Mouse (Mus musculus) heart, embryonic 13.5 days (tissue): Measurements from ENCODE around the gene Atp6v0e. TPM values are rescaled to one million over a fixed set of nuclear protein-coding genes. Genes with fewer than 3 reads are reported as not detected.
A peak's percentile ranks its signal among the peaks of the same experiment; 100 is the strongest.

Source experiments
- ATAC-seq: fragments of 200-750 bp; cut with Nextera tagmentation; 2 replicates; pipeline ENCODE4 v1.8.0; 2017; ENCODE audit warnings: moderate TSS enrichment; ENCODE audit not compliant: insufficient number of reproducible peaks, low FRiP score, low TSS enrichment; ENCODE audit errors: extremely low read depth
- H3K27ac ChIP-seq: fragments of 300-500 bp; sonication (generic); replicated peaks from 2 replicates; pipeline ENCODE4 v1.5.1; 2015; ENCODE audit warnings: moderate library complexity, mild to moderate bottlenecking, inconsistent platforms
- H3K27me3 ChIP-seq: fragments of 300-500 bp; sonication (generic); replicated peaks from 2 replicates; pipeline ENCODE4 v1.6.1; 2015; ENCODE audit warnings: mild to moderate bottlenecking, inconsistent platforms
- H3K36me3 ChIP-seq: fragments of 300-500 bp; sonication (generic); 2 replicates; pipeline ENCODE4 v1.6.1; 2015; ENCODE audit warnings: mild to moderate bottlenecking, inconsistent platforms
- H3K4me1 ChIP-seq: fragments of 300-500 bp; sonication (generic); 2 replicates; pipeline ENCODE4 v1.6.1; 2015; ENCODE audit warnings: inconsistent platforms
- H3K4me2 ChIP-seq: fragments of 300-500 bp; sonication (generic); 2 replicates; pipeline ENCODE4 v1.6.1; 2015; ENCODE audit warnings: inconsistent platforms, mild to moderate bottlenecking, moderate library complexity
- H3K4me3 ChIP-seq: fragments of 300-500 bp; sonication (generic); 2 replicates; pipeline ENCODE4 v1.5.1; 2015; ENCODE audit warnings: moderate library complexity, mild to moderate bottlenecking, inconsistent platforms
- H3K9ac ChIP-seq: fragments of 300-500 bp; sonication (generic); 2 replicates; pipeline ENCODE4 v1.6.1; 2015; ENCODE audit warnings: inconsistent platforms, mild to moderate bottlenecking, moderate library complexity
- H3K9me3 ChIP-seq: fragments of 300-500 bp; sonication (generic); 2 replicates; pipeline ENCODE4 v1.6.1; 2016; ENCODE audit warnings: inconsistent platforms
- WGBS: fragments of 180-500 bp; shearing (Covaris S2); methylation state at CpG from one replicate; pipeline ENCODE4 v1.1.7; 2015; ENCODE audit warnings: mixed read lengths; 5-methylcytosine and 5-hydroxymethylcytosine counted together
- polyA plus RNA-seq: library from polyadenylated mRNA; unstranded; fragments of >200 nt; fragmentation: Nextera tagmentation; extraction: Ambion mirVana; gene quantifications from 2 replicates; pipeline ENCODE4 v1.2.1, GENCODE M21; 2015

Atp6v0e gene
- polyA plus RNA-seq, 1 experiment from 2014 or later: 187 TPM

DNA sequence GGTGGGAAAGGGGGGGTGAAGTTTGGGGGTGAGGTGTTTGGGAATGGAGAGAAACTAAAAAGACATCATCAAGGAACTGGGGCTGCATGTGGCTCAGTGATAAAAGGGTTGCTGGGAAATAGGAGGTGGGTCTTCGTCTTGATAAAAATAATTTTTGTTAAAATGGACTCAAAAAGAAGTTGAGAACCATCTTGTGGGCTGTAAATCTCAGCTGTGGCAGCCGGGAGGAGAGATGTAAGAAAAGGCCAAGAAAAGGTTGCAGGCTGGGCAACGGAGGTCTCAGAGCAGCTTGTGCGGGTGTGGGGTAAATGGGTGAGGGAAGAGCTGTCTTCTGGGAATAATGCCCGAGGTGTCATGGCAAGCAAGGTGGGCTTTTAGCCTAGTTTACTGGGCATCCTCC is 827 bp upstream of the Atp6v0e start:
- H3K27me3 ChIP-seq: peaks cover 3% of the 10 kb centered on the region; the same call in 1 of the 2 replicates
- no peaks in the 10 kb centered on the region for H3K9me3 ChIP-seq
- H3K36me3 ChIP-seq: peaks cover 10% of the 10 kb centered on the region
- 78% methylated on average over 5 of the region's 5 CpGs for WGBS
- no peak overlapping the region; the same call in 1 of the 2 replicates for H3K9ac ChIP-seq
- peaks cover 40% of the 10 kb centered on the region for H3K4me1 ChIP-seq
- 0 out of 2 replicates have a peak overlapping the region, but pooled peaks have one; percentile 96 for H3K4me2 ChIP-seq
- H3K4me3 ChIP-seq: no peak overlapping the region
- no peak for ATAC-seq
- H3K27ac ChIP-seq: no peak overlapping the region

DNA sequence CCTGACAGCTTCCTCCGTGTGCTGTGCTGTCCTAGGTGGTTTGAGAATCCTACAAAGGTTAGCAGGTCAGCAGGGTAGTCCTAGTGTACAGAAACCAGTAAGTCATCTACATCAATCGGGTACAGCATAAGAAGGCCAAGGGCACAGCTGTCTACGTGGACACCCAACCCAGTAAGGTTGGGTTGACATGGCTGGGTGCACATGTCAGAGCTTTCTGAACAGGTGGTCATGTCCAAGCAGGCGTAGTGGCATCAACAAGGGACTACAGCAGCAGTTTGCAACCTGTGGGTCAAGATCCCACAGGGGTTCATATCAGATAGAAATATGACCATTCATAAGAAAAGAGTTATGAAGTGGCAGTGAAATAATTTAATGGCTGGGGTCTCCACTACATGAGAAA is 2.6 kb downstream of the Atp6v0e start:
- 75% methylated on average over 4 of the region's 4 CpGs for WGBS
- Histone ChIP-seq H3K4me3 (no peak overlapping the region), H3K27me3 (peaks cover 3% of the 10 kb centered on the region; the same call in 1 of the 2 replicates), H3K27ac (no peak overlapping the region), H3K4me2 (no peak overlapping the region), H3K36me3 (no peaks in the 10 kb centered on the region), H3K4me1 (peaks cover 18% of the 10 kb centered on the region), H3K9me3 (no peaks in the 10 kb centered on the region), H3K9ac (no peak overlapping the region)
- ATAC-seq: no peak

DNA sequence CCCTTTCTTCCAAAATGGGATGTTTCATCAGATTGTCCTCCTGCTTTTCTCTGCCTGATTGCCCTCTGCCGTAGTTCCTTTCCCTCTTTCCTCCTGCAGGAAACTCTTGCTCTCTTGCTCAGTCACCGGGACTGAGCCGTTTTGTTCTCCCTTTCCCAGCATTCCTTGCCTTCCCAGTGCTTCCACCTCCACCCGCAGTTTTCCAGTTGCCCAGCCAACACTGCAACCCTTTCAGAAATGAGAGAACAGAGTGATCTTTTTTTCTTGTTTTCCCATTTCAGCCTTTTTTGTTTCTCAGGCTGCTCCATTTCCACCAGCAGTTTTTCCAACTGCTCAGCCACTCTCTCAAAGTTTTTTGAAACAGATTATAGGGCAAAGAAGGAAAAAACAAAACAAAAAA is 8.2 kb downstream of the Atp6v0e start:
- no peak for ATAC-seq
- no peak overlapping the region for H3K4me3 ChIP-seq
- H3K27me3 ChIP-seq: no peaks in the 10 kb centered on the region; the same call in 1 of the 2 replicates
- no peak overlapping the region for H3K27ac ChIP-seq
- WGBS: 51% methylated on average over 4 of the region's 4 CpGs
- no peak overlapping the region for H3K9ac ChIP-seq
- no peak overlapping the region for H3K4me2 ChIP-seq
- no peaks in the 10 kb centered on the region for H3K9me3 ChIP-seq
- peaks cover 9% of the 10 kb centered on the region; the same call in 1 of the 2 replicates for H3K4me1 ChIP-seq
- H3K36me3 ChIP-seq: no peaks in the 10 kb centered on the region

DNA sequence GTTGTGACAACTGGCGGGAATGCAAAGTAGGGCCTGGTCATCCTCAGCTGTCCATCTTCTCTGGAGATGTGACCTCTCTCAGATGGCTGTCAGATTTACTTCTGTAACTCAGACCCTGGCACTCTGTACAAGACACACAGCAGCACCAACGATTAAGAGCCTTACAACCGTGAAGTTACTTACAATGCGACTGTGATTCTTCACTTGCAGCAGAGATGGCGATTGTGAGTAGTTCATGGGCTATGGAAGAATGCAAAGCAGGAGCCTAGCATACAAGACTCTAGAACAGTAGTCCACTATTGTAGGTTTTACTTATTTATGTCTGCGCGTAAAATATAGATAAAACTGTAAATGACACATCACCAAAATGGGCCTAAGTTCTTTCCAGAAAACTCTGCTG is 12.8 kb downstream of the Atp6v0e start:
- no peak for ATAC-seq
- Histone ChIP-seq H3K27ac (peak overlapping the region; percentile 97), H3K36me3 (peaks cover 10% of the 10 kb centered on the region), H3K27me3 (no peaks in the 10 kb centered on the region; the same call in 1 of the 2 replicates), H3K4me3 (peak overlapping the region; percentile 93), H3K4me2 (peak overlapping the region; percentile 82), H3K4me1 (peaks cover 34% of the 10 kb centered on the region), H3K9ac (peak overlapping the region; percentile 89; the same call in 1 of the 2 replicates), H3K9me3 (no peaks in the 10 kb centered on the region)
- WGBS: 23% methylated on average over 7 of the region's 7 CpGs

DNA sequence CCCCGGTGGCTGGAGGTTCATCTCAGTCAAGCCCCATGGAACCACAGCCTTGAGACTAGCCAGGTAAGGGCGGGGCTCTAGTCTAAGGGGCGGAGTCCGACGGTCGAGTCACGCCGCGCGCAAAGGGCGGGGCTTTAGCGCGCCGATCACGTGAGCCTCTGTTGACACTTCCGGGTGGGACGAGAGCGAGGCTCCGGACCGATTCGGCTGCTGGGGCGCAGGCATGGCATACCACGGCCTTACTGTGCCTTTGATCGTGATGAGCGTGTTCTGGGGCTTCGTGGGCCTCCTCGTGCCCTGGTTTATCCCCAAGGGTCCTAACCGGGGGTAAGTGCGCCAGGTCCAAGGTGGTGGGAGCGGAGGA is 13.2 kb downstream of the Atp6v0e start:
- Histone ChIP-seq H3K9ac (peak overlapping the region; percentile 89), H3K27ac (peak overlapping the region; percentile 97), H3K4me1 (peaks cover 34% of the 10 kb centered on the region), H3K4me2 (peak overlapping the region; percentile 82), H3K4me3 (peak overlapping the region; percentile 93), H3K27me3 (no peaks in the 10 kb centered on the region; the same call in 1 of the 2 replicates), H3K9me3 (no peaks in the 10 kb centered on the region), H3K36me3 (peaks cover 14% of the 10 kb centered on the region)
- WGBS: under 1% methylated on average over 30 of the region's 30 CpGs
- ATAC-seq: peak; percentile 91

GRCm38 (mm10) chr17:26676616-26677376 is 13.8 kb downstream of the Atp6v0e start:
- Histone ChIP-seq H3K4me3 (peak overlapping the region; percentile 93), H3K9ac (peak overlapping the region; percentile 89), H3K36me3 (peaks cover 19% of the 10 kb centered on the region), H3K9me3 (peaks cover 3% of the 10 kb centered on the region; the same call in 1 of the 2 replicates), H3K27ac (peak overlapping the region; percentile 97), H3K4me2 (peak overlapping the region; percentile 82), H3K4me1 (peaks cover 34% of the 10 kb centered on the region), H3K27me3 (no peaks in the 10 kb centered on the region; the same call in 1 of the 2 replicates)
- WGBS: 2% methylated on average over 26 of the region's 26 CpGs
- peak; percentile 77 for ATAC-seq

DNA sequence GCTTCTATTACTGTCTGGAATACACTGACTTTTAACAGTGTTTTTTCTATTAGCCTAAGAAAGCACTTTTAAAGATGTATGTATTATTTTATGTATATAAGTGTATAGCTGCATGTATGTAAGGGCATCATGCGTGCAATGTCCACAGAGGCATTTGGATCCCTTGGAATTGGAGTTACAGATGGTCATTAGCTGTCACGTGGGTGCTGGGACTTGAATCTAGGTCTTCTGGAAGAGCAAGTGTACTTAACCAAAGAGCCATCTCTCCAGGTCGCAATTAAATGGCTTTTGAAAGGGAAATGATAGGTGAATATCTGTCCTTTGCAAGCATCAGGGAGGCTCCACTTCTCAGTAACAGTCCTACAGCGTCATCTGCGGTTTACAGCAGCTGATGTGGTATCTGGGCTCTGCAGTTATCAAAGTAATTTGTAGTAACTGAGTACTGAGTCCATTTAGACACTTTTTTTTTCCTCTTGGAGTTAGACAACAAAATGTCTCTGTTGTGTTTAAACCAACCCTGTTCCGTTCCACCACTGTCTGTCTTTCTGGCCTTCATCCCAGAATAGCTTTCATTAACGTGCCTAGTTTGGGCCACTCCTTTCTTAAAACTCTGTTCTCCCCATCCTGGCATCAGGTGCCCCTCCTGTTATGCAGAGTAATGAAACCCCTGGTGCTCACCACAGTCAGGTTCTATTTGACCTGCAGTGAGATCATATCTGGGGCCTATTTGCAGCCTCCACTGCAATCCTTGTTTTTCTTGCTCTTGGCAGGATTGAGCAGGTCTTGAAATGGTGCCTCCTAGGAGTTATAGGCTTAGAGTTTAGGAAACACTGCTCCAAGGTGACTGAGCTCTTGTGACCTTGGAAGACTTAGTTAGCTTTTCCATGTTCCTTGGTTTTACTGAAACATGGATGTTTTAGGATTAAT is 14.9 kb downstream of the Atp6v0e start:
- Histone ChIP-seq H3K4me3 (peak overlapping the region; percentile 93), H3K27me3 (no peaks in the 10 kb centered on the region; the same call in 1 of the 2 replicates), H3K9ac (peak overlapping the region; percentile 60), H3K4me1 (peaks cover 33% of the 10 kb centered on the region), H3K27ac (peak overlapping the region; percentile 53; the same call in 1 of the 2 replicates), H3K36me3 (peaks cover 26% of the 10 kb centered on the region), H3K9me3 (peaks cover 3% of the 10 kb centered on the region; the same call in 1 of the 2 replicates), H3K4me2 (peak overlapping the region; percentile 82)
- no peak for ATAC-seq
- 68% methylated on average over 7 of the region's 7 CpGs for WGBS

GRCm38 (mm10) chr17:26681276-26681675 is 18.2 kb downstream of the Atp6v0e start:
- Histone ChIP-seq H3K4me3 (no peak overlapping the region), H3K9me3 (peaks cover 3% of the 10 kb centered on the region; the same call in 1 of the 2 replicates), H3K4me1 (peaks cover 26% of the 10 kb centered on the region), H3K27me3 (no peaks in the 10 kb centered on the region), H3K36me3 (peaks cover 53% of the 10 kb centered on the region), H3K27ac (no peak overlapping the region), H3K4me2 (no peak overlapping the region), H3K9ac (no peak overlapping the region)
- no peak for ATAC-seq
- 85% methylated on average over 6 of the region's 6 CpGs for WGBS

DNA sequence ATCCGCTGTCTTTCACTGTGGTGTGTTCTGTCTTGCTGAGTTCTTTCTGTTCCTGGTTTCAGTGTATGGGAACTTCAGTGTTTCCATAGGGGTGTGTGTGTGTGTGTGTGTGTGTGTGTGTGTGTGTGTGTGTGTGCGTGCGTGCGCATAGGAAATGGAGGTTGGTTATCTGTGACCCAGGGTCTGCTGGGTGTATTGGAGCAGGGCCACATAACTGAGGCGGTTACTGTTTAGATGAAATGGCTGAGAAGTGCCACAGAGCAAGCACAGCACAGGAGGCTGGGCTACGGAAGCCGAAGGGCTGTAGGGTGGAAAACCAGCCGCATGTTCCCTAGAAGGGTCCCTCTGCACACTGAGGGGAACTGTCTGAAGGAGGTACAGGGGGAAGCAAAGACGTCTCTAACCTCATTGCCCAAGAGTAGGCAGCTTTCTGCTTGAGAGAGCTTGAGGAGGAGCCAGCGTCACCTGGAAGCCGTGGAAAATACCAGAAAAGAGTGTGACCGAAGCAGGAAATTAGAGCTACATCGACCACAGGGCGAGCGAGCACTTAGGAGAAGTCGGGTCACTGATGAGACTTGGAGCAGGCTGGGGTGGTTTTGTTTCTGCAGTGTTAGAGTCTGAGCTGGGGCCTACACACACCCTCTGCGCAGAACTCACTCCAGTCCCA is 23.4 kb downstream of the Atp6v0e start:
- Histone ChIP-seq H3K4me1 (peaks cover 36% of the 10 kb centered on the region), H3K36me3 (peaks cover 37% of the 10 kb centered on the region), H3K9ac (peak overlapping the region; percentile 48), H3K27me3 (no peaks in the 10 kb centered on the region), H3K4me2 (no peak overlapping the region), H3K9me3 (peaks cover 1% of the 10 kb centered on the region; the same call in 1 of the 2 replicates), H3K27ac (0 out of 2 replicates have a peak overlapping the region, but pooled peaks have one; percentile 5), H3K4me3 (no peak overlapping the region)
- WGBS: 82% methylated on average over 17 of the region's 17 CpGs
- no peak for ATAC-seq

DNA sequence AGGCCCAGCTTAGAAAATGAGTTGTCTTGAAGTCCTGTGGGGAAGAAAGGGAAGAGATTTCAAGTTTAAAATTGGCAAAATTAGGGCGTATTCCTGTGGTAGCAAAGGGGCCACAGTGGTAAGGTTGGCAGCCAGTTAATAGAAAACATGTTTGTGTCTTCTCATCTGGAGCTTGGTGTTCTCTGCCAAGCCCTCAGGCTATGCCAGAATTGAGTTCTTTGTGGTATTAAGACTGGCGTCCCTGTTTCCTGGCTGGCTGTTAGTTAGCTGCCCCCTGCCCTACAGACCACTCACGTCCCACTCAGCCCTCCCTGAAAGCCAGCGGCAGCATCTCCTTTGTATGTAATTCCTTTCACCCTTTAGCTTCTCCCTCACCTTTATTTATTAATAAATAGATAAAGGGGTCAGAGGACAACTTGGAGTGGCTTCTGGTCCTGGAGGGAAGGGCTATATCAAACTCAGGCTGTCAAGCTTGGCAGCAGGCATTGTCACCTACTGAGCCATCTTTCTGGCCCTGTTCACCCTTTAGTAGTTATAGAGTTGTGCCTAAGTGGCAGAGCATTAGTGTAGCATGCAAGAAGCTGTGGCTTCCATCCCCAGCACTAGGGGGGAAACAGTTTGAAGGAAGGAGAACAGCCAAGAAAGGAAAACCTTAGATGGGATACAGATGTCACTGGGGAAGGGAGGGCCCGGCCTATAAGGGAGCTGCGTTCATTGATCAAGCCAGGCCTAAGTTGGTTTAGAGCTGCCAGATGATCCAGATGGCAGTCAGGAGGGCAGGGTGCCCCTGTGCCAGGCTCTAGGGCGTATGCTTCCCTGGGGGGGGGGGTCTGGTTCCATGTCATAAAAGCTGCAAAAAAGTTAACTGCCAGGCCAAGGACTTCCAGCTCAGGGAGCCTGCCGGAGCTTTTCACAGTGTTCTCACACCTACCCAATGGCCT is 26.0 kb downstream of the Atp6v0e start:
- Histone ChIP-seq H3K27me3 (no peaks in the 10 kb centered on the region), H3K27ac (peak overlapping the region; percentile 53; the same call in 1 of the 2 replicates), H3K36me3 (peaks cover 17% of the 10 kb centered on the region), H3K9me3 (no peaks in the 10 kb centered on the region), H3K9ac (peak overlapping the region; percentile 50), H3K4me1 (peaks cover 50% of the 10 kb centered on the region), H3K4me2 (no peak overlapping the region), H3K4me3 (no peak overlapping the region)
- no peak for ATAC-seq
- WGBS: 80% methylated on average over 8 of the region's 8 CpGs
